Mouse (Mus musculus) liver, adult 10 weeks (tissue): Measurements from ENCODE around the gene Gm28372. TPM values are rescaled to one million over a fixed set of nuclear protein-coding genes. Genes with fewer than 3 reads are reported as not detected.

ENCODE experiments used
- polyA plus RNA-seq: library from polyadenylated mRNA; stranded (reverse); fragments of 350-450 nt; fragmentation: Illumina TruSeq; extraction: RNeasy Lipid Tissue Mini Kit (QIAGEN cat#74804); gene quantifications from one replicate; pipeline ENCODE4 v1.2.3, GENCODE M21; 2014; ENCODE audit warnings: low read depth, low replicate concordance

The Gm28372 gene
- not detected for polyA plus RNA-seq

DNA sequence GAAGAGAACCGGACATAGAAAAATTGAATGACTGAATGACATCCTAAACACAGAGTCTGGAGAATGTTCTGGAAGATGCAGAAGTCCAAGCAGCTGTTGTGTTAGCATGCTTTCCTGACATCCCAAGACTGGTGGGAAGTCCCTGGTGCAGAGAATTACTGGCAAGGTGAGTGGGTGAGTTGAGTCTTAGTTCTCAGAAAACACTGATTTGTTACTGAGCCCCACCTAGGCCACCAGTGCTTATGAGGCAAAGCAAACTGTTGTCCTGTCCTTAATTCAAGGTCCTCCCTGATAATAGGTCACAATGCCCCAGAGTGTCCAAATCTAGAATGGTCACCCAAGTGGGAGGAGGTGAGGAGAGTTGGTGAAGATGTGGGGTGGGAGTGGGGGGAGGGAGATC is at the start of gene Gm28372, which contains the start of gene 1700020A23Rik:
Gene Gm28372 (plus strand): TSS at position 301 of the 400 bp plus-strand sequence.
Gene 1700020A23Rik (plus strand): TSS at position 321 of the 400 bp plus-strand sequence.

DNA sequence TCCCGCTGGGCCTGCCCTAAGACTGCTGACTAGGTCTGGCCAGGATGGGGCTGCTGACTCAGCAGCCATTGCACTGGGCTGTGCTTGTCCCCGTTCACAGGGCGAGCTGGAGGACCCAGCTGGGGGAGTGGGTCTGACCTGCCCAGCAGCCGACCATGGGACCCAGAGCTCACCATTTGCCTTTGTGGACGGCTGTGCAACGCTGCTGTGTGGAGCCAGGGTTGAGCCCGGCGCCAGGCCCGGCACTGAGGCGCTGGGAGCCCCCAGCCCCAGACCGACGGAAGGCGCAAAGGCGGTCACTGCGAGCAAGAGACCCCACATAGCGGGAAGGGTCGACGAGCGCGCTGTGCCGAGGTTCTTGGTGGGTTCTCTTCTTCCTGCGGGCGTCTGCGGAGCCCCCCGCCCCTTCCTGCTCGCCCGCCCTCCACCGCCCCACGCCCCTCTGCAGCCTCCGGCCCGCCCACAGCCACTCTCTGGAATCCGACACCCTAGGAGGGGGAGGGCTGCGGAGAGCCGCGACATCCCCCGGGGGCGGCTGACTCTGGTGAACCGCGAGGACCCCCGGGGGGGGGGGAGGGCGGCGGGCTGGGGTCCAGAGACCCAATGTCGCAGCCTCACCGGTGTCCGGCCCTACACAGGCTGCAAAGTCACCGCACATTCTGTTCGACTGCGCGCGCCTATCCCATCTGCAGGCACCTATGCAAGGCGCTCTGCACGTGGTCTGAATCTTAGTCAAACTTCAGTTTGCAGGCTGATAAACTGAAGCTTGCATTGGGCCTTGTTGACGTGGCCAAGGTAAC is 7.7 kb upstream of the Gm28372 start, which contains the start of gene Cpxm1:
Gene Cpxm1 (minus strand): TSS at position 389 of the 800 bp plus-strand sequence.

DNA sequence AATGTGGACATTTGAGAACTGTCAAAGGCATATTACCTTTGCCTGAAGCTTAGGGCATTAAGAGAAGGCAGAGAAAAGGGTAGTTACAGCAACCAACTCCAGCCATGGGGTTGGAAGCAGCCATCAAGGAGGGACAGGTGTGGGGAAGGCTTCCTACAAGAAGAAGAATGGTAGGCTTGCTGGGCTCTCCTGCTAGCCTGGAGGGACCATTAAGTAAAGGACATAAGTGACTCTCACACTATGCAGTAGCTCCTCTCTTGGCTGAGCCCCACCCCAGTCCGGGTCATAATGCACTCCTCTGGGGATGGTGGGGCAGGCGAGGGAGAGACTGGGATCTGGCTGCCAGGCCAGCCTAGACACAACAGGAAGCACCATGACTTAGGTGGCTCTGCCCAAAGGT is 1.1 kb downstream of the Gm28372 start, which contains the start of gene Tmem239:
Gene Tmem239 (plus strand): TSS at position 301 of the 400 bp plus-strand sequence.

DNA sequence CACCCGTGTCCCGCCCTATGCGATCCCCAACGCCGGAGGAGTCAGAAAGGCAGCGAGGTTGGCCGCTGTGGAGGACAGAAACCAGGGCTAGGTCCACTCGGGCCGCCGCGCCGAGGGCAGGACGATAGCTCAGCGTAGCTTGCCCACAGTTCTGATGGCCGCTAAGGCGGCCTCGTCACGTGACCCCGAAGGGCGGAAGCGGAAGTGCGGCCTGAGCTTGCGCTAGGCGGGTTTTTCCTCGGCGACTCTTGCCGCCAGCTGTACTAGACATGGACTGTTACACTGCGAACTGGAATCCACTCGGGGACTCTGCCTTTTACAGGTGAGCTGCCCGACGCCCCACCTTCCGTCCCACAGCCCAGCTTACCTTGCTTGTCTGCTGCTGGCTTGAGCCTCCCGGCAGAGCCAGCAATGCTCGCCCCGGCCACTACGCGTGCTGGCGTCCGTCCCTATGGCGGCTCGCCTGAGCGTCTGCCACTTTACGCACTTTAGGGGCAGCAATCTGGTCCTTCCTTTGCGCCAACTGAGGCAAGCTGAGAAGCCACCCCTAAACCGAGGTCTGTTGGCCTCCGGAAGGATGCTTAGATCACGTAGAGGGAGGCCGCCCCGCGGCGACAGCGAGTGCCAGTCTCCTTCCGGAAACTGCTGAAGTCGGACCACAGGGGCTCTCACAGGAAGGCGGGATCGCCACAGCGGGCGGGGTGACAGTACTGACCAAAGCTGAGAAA is 19.3 kb downstream of the Gm28372 start, which contains the start of the genes Vps16 and Pced1a:
Gene Vps16 (plus strand): TSS at position 214 of the 728 bp plus-strand sequence.
Gene Pced1a (minus strand): TSS at position 576 of the 728 bp plus-strand sequence.

DNA sequence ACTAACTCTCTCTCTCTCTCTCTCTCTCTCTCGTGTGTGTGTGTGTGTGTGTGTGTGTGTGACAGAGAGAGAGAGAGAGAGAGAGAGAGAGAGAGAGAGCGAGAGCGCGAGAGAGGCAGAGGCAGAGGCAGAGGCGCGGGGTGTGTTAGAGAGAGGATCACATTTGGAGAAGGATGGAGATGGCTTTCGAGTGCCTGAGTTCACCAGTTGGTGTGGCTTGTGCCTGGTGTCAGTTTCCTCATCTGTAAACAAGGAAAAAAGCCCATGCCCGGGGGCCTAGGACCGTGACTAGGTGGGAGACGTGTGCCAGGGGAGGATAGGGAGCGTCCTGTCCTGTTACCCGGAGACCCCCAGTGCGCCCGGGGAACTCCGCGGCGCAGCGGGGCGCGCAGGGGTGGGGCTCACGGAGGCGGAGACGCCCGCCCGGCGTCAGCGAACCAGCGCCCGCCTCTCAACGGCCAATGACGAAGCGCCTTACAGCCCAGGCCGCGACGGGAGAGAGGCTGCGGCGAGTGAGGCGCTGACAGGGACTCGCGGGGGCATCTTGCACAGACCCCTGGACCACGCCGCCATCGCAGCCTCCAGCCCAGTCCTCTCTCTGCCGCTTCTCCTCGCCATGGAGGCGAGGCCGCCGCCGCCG is 44.9 kb downstream of the Gm28372 start, which contains the start of gene Ptpra:
Gene Ptpra (plus strand): TSS at position 485 of the 640 bp plus-strand sequence.

Other genes starting within 250 kb of the Gm28372 start
- gene Snrpb, start 225.8 kb upstream of the Gm28372 start, polyA plus RNA-seq: 8.1 TPM
- gene Tmc2, start 210.0 kb upstream of the Gm28372 start, polyA plus RNA-seq: not detected
- gene Nop56, start 130.8 kb upstream of the Gm28372 start, polyA plus RNA-seq: 27.9 TPM
- gene Idh3b, start 120.7 kb upstream of the Gm28372 start, polyA plus RNA-seq: 114 TPM
- gene Ebf4, start 110.1 kb upstream of the Gm28372 start, polyA plus RNA-seq: not detected
- gene Cpxm1, start 7.7 kb upstream of the Gm28372 start, polyA plus RNA-seq: not detected
- not detected for gene 1700020A23Rik, start within 50 bp of the Gm28372 start, polyA plus RNA-seq
- not detected for gene Tmem239, start 1.2 kb downstream of the Gm28372 start, polyA plus RNA-seq
- gene Vps16, start 19.1 kb downstream of the Gm28372 start, polyA plus RNA-seq: 15.7 TPM
- 5.1 TPM for gene Pced1a, start 19.5 kb downstream of the Gm28372 start, polyA plus RNA-seq
- 41.6 TPM for gene Ptpra, start 45.0 kb downstream of the Gm28372 start, polyA plus RNA-seq
- 2.6 TPM for gene Mrps26, start 158.5 kb downstream of the Gm28372 start, polyA plus RNA-seq
- not detected for gene Oxt, start 170.9 kb downstream of the Gm28372 start, polyA plus RNA-seq
- not detected for gene Avp, start 177.3 kb downstream of the Gm28372 start, polyA plus RNA-seq
- 16.1 TPM for gene Fastkd5, start 224.8 kb downstream of the Gm28372 start, polyA plus RNA-seq
- 2.9 TPM for gene Ubox5, start 224.8 kb downstream of the Gm28372 start, polyA plus RNA-seq
- 3.4 TPM for gene Lzts3, start 237.6 kb downstream of the Gm28372 start, polyA plus RNA-seq